Mouse (Mus musculus): Measurements from ENCODE around the gene Cox4i2. TPM values are rescaled to one million over a fixed set of nuclear protein-coding genes. Genes with fewer than 3 reads are reported as not detected.

Gene Cox4i2
- polyA plus RNA-seq, 1 experiment from 2014 or later: 19.5 TPM

DNA sequence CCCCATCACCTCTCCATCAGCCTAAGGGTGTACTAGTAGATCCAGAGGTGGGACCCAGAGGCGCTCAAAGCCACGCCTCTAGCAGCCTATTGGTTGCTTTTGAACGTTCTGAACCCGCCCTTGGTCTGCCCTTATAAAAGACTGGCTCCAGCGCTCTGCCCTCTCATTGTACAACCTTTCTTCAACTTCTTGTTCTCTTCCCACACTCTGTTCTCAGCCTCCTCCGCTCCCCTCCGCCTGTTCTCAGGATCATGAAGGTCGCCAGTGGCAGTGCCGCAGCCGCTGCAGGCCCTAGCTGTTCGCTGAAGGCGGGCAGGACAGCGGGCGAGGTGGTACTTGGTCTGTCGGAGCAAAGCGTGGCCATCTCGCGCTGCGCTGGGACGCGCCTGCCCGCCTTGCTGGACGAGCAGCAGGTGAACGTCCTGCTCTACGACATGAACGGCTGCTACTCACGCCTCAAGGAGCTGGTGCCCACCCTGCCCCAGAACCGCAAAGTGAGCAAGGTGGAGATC lies 17.8 kb upstream of the Cox4i2 start, which contains the start of gene Id1:
Gene Id1 (plus strand): TSS at position 162 of the 512 bp plus-strand sequence.
- H3K4me2 ChIP-seq: peak within 1 kb of the TSS; percentile 85
- H3K4me1 ChIP-seq: peaks cover 43% of the 10 kb centered on the region
- H3K9ac ChIP-seq: peak within 1 kb of the TSS; percentile 82
- H3K27me3 ChIP-seq (replicated peaks): no peaks in the 10 kb centered on the region
- peak within 1 kb of the TSS; percentile 91 for H3K27ac ChIP-seq
- no peaks in the 10 kb centered on the region for H3K9me3 ChIP-seq
- WGBS: 0% methylated on average over 28 of the region's 28 CpGs
- H3K36me3 ChIP-seq: no peaks in the 10 kb centered on the region
- peak within 1 kb of the TSS; percentile 75 for H3K4me3 ChIP-seq (replicated peaks)
- peak; percentile 65 for ATAC-seq (ENCODE audit: insufficient read depth, low FRiP score, low read depth)

DNA sequence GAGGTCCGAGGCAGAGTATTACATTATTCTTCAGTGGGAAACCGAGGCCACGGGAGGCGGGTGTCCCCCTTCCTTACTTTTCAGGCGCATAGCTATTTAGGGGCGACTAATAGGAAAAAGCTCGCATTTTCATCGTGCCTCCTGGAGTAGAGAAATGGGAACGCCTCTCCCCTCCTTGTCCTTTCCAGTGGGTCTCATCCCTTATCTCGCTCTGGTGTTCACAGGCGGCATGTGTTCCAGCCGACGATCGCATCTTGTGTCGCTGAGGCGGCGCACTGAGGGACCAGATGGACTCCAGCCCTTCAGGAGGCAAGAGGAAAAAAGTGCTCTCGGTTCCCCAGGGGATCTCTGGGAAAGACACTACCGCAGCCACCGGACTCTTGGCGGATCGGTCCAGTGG lies 17.2 kb upstream of the Cox4i2 start:
- Histone ChIP-seq H3K27ac (peak overlapping the region; percentile 91), H3K36me3 (no peaks in the 10 kb centered on the region), H3K4me3 (replicated peaks) (peak overlapping the region; percentile 75), H3K4me2 (peak overlapping the region; percentile 85), H3K4me1 (peaks cover 49% of the 10 kb centered on the region), H3K9me3 (no peaks in the 10 kb centered on the region), H3K27me3 (replicated peaks) (no peaks in the 10 kb centered on the region), H3K9ac (peak overlapping the region; percentile 82)
- WGBS: under 1% methylated on average over 22 of the region's 22 CpGs
- ATAC-seq (ENCODE audit: insufficient read depth, low FRiP score, low read depth): no peak

DNA sequence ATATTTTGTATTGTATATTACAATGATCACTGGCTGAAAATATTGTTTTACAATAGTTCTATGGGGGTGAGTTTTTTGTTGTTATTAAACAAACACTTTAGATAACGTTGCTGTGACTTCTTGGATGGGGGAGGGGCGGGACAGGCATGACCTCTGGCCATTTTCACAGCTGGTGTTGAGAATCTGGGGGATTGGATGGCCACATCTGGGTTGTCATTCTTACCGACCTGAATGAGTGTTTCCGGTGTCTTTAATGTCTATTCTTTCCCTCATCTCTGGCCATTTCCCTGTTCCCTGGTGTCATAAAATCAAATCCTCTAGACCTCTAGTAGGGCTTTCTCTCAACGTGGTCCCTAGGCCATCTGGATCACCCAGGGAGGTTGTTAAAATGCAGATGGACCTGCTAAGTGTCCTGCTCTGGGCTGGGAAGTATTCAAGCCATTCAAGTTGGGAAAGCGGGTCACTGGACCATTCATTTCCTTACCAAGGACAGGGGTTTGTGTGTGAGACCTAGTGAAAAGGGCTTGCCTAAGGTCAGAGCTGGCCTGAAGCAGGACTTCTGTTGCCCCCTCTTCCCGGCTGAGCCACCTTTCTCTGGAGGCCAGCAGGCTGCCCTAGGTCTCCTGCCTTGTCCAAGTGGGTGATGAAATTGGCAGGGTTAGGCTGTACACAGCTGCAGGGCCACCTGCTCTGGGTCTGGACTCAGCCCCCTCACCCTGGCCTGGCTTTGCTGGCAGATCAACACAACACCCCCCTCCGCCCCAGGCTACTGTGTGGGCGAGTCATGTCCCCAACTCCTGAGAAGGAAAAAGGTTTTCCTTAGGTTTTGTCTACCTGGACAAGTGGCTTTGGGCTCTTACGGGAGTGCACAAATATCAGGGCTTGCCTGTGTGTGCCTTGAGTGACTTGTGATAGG lies 16.4 kb upstream of the Cox4i2 start:
- Histone ChIP-seq H3K36me3 (no peaks in the 10 kb centered on the region), H3K4me1 (peaks cover 56% of the 10 kb centered on the region), H3K4me2 (peak overlapping the region; percentile 85), H3K9me3 (no peaks in the 10 kb centered on the region), H3K27ac (peak overlapping the region; percentile 91), H3K27me3 (replicated peaks) (no peaks in the 10 kb centered on the region), H3K4me3 (replicated peaks) (peak overlapping the region; percentile 75), H3K9ac (peak overlapping the region; percentile 82)
- 14% methylated on average over 10 of the region's 10 CpGs for WGBS
- no peak for ATAC-seq (ENCODE audit: insufficient read depth, low FRiP score, low read depth)

DNA sequence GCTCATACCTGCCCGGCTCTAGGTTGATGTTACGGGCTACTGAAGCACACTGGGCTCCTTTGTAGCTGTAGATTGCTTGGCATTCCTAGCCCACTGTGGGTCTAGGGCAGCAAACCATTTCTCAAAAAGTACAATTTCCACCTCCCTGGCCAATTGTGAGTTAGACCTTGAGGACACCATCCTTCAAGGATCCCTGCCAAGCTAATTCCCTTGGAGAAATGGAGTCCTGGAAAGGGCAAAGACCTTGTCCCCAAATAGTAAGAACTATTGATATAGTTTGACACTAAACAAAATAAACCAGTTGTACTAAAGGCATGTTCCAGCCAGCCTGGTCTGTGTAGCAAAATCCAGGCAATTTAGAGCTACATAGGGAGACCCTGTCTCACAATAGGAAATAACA lies 15.6 kb upstream of the Cox4i2 start:
- peak overlapping the region; percentile 82; the same call in 1 of the 2 replicates for H3K9ac ChIP-seq
- no peaks in the 10 kb centered on the region for H3K27me3 ChIP-seq (replicated peaks)
- H3K27ac ChIP-seq: peak overlapping the region; percentile 91
- 49% methylated on average over 2 of the region's 2 CpGs for WGBS
- peaks cover 54% of the 10 kb centered on the region for H3K4me1 ChIP-seq
- H3K36me3 ChIP-seq: no peaks in the 10 kb centered on the region
- H3K4me2 ChIP-seq: peak overlapping the region; percentile 85
- peak overlapping the region; percentile 75 for H3K4me3 ChIP-seq (replicated peaks)
- H3K9me3 ChIP-seq: no peaks in the 10 kb centered on the region
- ATAC-seq (ENCODE audit: insufficient read depth, low FRiP score, low read depth): no peak

DNA sequence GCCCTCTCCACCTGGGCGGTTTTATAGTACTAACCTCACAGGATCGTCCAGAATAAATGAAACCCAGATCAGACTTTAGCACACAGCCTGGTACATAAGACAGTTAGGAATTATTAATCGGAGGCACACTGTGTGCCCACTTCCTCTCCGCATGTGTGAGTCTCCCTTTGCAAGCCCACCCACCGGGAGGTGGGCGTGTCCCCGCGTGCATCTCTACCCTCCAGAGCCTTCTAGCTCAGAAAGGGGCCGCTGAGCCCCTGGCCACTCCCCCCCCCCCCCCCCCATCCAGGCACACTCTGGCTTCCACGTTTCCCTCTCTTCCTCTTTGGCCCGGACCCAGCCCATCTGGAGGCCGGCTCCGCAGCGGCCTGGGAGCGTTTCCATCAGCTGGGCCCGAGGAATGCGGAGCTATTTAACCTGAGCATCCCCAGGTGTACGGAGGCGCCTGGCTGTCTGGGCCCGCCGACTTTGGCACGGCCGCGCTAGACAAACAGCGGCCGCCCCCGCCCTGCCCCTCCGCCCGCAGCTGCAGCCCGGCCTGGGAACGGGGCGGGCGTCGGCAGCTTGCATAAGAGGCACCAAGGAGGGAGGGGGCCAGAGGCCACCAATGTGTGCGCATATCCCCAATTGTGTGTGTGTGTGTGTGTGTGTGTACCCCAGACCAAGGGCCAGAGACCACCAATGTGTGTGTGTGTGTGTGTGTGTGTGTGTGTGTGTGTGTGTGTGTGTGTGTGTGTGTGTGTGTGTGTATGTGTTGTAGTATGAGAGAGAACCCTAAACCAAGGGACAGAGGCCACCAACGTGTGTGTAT lies 14.7 kb upstream of the Cox4i2 start:
- ATAC-seq (ENCODE audit: insufficient read depth, low FRiP score, low read depth): peak; percentile 68
- Histone ChIP-seq H3K27me3 (replicated peaks) (no peaks in the 10 kb centered on the region), H3K4me2 (peak overlapping the region; percentile 85), H3K4me1 (peaks cover 47% of the 10 kb centered on the region), H3K9me3 (no peaks in the 10 kb centered on the region), H3K36me3 (no peaks in the 10 kb centered on the region), H3K27ac (peak overlapping the region; percentile 91), H3K9ac (no peak overlapping the region), H3K4me3 (replicated peaks) (peak overlapping the region; percentile 75)
- WGBS: under 1% methylated on average over 34 of the region's 36 CpGs

DNA sequence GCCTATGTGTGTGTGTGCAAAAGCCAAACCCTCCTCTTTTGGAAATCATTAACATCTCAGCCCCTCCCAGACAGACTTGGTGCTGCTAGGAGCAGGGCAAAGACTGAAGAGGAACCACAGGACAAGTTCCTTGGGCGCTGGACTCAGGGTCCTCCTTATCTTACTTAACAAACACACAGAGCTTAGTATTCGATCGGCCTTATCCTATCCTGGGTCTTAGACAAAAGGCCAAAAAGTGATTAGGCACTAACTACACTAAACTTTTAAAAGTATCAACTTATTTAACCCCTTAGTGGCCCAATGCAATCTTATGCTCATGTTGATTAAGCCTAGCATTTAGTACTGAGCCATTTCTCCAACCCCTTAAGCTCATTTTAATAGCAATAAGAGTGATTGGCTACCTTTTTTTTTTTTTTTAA lies 14.1 kb upstream of the Cox4i2 start:
- Histone ChIP-seq H3K27ac (peak overlapping the region; percentile 91), H3K4me1 (peaks cover 41% of the 10 kb centered on the region), H3K27me3 (replicated peaks) (no peaks in the 10 kb centered on the region), H3K9me3 (no peaks in the 10 kb centered on the region), H3K4me3 (replicated peaks) (peak overlapping the region; percentile 75; the same call in 1 of the 2 replicates), H3K9ac (no peak overlapping the region), H3K36me3 (no peaks in the 10 kb centered on the region), H3K4me2 (peak overlapping the region; percentile 85)
- WGBS: 7% methylated on average over 3 of the region's 3 CpGs
- ATAC-seq (ENCODE audit: insufficient read depth, low FRiP score, low read depth): peak; percentile 59

DNA sequence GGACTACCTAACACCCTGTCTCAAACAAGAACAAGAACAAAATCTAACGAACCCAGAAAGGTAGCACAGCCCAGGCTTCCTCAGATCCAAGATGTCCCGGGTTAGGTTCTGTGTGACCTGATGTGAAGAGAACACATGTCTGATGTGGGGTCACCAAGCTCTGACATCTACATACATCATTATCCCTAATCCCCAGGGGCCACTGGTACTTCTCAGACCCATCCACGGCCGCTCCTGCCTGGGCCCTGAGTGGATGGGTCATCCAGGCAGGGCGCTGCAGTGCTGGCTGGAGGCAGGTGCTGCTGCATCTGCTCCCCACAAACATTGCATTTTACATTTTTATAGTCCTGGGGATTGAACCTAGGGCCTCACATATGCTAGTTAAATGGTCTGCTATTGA lies 13.5 kb upstream of the Cox4i2 start:
- WGBS: 63% methylated on average over 5 of the region's 5 CpGs
- H3K9me3 ChIP-seq: no peaks in the 10 kb centered on the region
- H3K4me3 ChIP-seq (replicated peaks): no peak overlapping the region
- ATAC-seq (ENCODE audit: insufficient read depth, low FRiP score, low read depth): no peak
- H3K4me2 ChIP-seq: no peak overlapping the region
- H3K36me3 ChIP-seq: no peaks in the 10 kb centered on the region
- H3K4me1 ChIP-seq: peaks cover 41% of the 10 kb centered on the region
- peak overlapping the region; percentile 91 for H3K27ac ChIP-seq
- H3K9ac ChIP-seq: no peak overlapping the region
- H3K27me3 ChIP-seq (replicated peaks): no peaks in the 10 kb centered on the region

DNA sequence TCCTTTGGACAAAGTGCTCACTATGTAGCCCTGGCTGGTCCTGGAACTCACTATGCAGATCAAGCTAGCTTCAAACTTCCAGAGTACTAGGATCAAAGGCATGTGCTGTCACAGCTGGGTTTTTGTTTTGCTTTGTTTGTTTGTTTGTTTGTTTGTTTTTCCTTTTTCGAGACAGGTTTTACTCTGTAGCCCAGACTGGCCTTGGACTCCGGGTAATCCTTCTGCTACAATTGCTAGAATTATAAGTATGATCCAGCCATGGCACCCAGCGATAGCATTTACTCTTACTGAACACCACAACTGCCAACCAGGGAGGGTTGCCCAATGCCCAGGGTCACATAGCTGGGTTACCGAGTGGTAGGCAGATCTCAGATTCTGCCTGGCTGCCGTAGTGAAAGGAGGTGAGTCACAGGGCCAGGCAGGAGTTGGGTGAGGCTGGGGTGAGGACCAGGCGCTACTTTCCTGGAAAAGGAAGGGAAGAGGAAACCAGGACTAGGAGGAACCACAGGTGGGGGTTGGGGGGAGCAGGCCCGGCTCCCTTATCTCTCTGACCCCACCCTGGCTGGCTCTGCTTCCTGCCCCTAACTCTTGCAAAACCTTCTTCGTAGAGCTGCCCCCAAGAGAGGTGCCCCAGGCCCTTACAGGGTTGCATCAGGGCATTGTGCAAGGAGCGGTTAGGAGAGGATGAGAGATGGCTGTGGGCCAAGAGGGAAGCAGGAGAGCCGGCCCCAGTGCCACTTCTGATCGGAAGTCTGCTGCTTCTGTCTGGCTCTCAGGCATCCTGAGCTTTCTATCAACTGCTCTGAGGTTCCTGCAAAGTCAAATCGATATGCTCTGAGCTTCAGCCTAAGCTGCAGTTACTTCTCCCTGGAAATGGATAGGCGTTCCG lies 12.6 kb upstream of the Cox4i2 start:
- Histone ChIP-seq H3K27me3 (replicated peaks) (no peaks in the 10 kb centered on the region), H3K36me3 (no peaks in the 10 kb centered on the region), H3K27ac (peak overlapping the region; percentile 91), H3K4me2 (peak overlapping the region; percentile 42), H3K4me3 (replicated peaks) (0 out of 2 replicates have a peak overlapping the region, but pooled peaks have one; percentile 5), H3K9me3 (no peaks in the 10 kb centered on the region), H3K9ac (no peak overlapping the region), H3K4me1 (peaks cover 41% of the 10 kb centered on the region)
- 24% methylated on average over 14 of the region's 14 CpGs for WGBS
- ATAC-seq (ENCODE audit: insufficient read depth, low FRiP score, low read depth): peak; percentile 43

DNA sequence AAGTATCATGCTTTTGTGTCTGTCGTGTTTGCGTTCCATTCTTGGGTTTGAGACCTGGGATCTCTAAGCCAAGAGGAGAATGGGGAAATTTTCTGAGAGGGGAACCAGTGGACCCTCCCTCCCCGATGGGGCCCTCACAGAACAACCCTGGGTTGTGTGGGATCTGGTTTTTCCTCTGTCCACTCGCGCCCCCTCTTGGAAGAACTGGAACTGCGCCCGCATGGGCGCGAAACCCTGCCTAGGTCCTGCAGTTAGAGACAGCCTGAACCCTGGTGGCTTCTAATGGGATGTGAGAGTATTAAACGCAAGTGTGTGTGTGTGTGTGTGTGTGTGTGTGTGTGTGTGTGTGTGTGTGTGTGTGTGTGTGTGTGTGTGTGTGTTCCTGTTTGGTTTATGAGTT lies 11.5 kb upstream of the Cox4i2 start:
- 31% methylated on average over 10 of the region's 10 CpGs for WGBS
- no peak overlapping the region for H3K9ac ChIP-seq
- H3K36me3 ChIP-seq: no peaks in the 10 kb centered on the region
- H3K9me3 ChIP-seq: no peaks in the 10 kb centered on the region
- no peak overlapping the region for H3K4me3 ChIP-seq (replicated peaks)
- peaks cover 40% of the 10 kb centered on the region for H3K4me1 ChIP-seq
- H3K27ac ChIP-seq: peak overlapping the region; percentile 91
- H3K27me3 ChIP-seq (replicated peaks): no peaks in the 10 kb centered on the region
- no peak for ATAC-seq (ENCODE audit: insufficient read depth, low FRiP score, low read depth)
- H3K4me2 ChIP-seq: peak overlapping the region; percentile 42

DNA sequence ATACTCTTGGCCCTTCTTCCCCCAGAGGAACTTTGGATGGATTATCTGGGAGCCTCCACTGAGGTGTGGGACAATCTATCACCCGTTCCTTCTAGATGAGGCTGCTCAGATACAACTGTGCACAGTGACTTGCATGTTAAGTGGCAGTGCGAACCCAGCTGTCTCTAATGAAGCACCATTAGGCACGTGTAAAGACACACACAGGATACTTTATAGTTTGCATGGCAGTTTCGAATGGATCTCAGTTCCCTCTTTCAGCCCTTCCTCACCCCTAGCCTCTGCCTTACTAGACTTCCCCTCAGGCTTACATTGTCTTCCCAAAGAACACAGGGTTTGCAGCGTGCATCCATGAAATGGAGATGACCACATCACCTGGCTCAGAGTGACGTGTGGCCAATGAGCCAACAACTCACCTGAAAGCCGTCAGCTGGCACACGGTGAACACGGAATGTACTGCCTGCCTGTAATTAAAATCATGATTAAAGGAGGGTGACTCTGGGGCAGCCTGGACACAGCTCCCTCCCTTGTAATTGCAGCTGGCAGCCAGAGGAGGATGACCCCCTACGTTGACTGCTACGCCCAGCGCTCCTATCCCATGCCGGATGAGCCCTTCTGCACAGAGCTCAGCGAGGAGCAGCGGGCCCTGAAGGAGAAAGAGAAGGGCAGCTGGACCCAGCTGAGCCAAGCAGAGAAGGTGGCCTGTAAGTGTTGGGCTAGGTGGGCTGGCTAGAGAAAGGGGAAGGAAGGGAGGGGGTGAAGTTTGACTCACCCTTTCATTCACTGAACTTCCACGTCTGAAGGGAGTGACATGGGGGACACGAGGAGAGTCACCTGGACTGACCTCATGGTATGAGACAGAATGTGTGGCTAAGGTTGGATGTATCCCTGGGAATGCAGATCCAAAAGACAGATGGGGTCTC lies 2.8 kb downstream of the Cox4i2 start:
- H3K36me3 ChIP-seq: no peaks in the 10 kb centered on the region

More for the DNA sequence above, 2.8 kb downstream of the Cox4i2 start:
- Histone ChIP-seq H3K4me3 (replicated peaks) (no peak overlapping the region), H3K4me1 (peaks cover 16% of the 10 kb centered on the region; the same call in 1 of the 2 replicates), H3K4me2 (no peak overlapping the region), H3K27ac (no peak overlapping the region), H3K9ac (no peak overlapping the region), H3K27me3 (replicated peaks) (no peaks in the 10 kb centered on the region), H3K9me3 (no peaks in the 10 kb centered on the region)
- ATAC-seq (ENCODE audit: insufficient read depth, low FRiP score, low read depth): no peak
- WGBS: 73% methylated on average over 17 of the region's 17 CpGs

Data from stomach, embryonic 15.5 days (tissue).